30 mouse cellular contexts compared by ENCODE assay signal in the genomic region with DNA sequence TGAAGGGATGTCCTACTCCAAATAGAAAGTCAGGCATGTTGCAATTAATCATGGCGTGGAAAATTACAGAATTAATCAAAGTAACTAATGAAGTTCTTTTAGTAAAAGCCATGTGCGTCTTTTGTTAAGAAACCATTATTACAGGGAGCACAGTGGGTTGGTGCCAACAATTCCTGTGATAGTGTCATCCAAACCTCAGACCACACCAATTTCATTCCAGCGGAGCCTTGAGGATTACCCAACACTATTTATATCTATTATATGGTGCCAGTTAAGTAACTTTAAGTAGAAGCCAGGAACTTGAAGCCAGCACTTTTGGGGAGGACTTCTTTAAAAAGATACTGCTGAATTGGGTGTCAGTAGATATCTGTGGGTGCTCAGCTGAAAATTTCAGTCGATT.
DNase-seq lines count a peak whose midpoint lies in the region; ATAC-seq lines count a peak whose summit lies in the region.
"Had no signal": no experiment of that assay in that cellular context is flagged by ENCODE, and none has a peak within 500 bp of the region (broad histone marks: within the 10 kb centered on the region; RNA-seq: fewer than 3 reads in every experiment).

No protein-coding gene starts in this region.

- H3K9me3 ChIP-seq in lung, embryonic 16.5 days (ENCODE audit: control insufficient read depth, low read length) = no peaks in the 10 kb centered on the region
- H3K9me3 ChIP-seq: embryonic facial prominence, embryonic 15.5 days; heart, embryonic 12.5 days; heart, embryonic 15.5 days; hindbrain, embryonic 10.5 days had no signal

- no peaks in the 10 kb centered on the region; the same call in 1 of the 2 replicates for H3K4me1 ChIP-seq in lung, embryonic 16.5 days (replicated peaks; ENCODE audit: control insufficient read depth, insufficient read depth, low read length)
- H3K4me1 ChIP-seq: heart, embryonic 12.5 days; heart, embryonic 15.5 days; hindbrain, embryonic 10.5 days had no signal

- H3K4me2 ChIP-seq in lung, embryonic 16.5 days (ENCODE audit: low read depth, low read length) = no peak overlapping the region
- H3K4me2 ChIP-seq: embryonic facial prominence, embryonic 15.5 days; heart, embryonic 12.5 days; heart, embryonic 15.5 days; hindbrain, embryonic 14.5 days had no signal

- no peak overlapping the region for H3K4me3 ChIP-seq in lung, embryonic 16.5 days (ENCODE audit: low read length)
- H3K4me3 ChIP-seq: embryonic facial prominence, embryonic 15.5 days; heart, embryonic 12.5 days; heart, embryonic 15.5 days; hindbrain, embryonic 10.5 days had no signal

- DNase-seq in lung, postnatal 25 days (ENCODE audit: low spot score) = no peak
- DNase-seq in 3134 (ENCODE audit: extremely low read depth, insufficient read length, low spot score) (peak; percentile 29), 3T3-L1 (ENCODE audit: low read depth, low spot score) (peak; percentile 67), NIH3T3 (ENCODE audit: low read depth) (peak; percentile 64)
- DNase-seq in spleen, adult 18-20 months = no peak
- no peak for DNase-seq in kidney, adult 9 months
- DNase-seq: adrenal gland, adult 8-10 months; adrenal gland, postnatal 25 days; B cell, adult 2 months; cerebellum, adult 11-12 months; cerebellum, adult 8-10 months; cerebellum, postnatal 10 days; cerebellum, postnatal 36 days; embryo, embryonic 11 days; forebrain, postnatal 0 days; gastrocnemius, postnatal 25 days; heart, adult 18-20 months; heart, postnatal 10 days; heart, postnatal 36 days had no signal

- H3K9ac ChIP-seq in lung, embryonic 16.5 days (ENCODE audit: low read length) = no peak overlapping the region
- H3K9ac ChIP-seq: embryonic facial prominence, embryonic 15.5 days; forebrain, postnatal 0 days; heart, embryonic 12.5 days; heart, embryonic 15.5 days; hindbrain, embryonic 14.5 days had no signal

- no peaks in the 10 kb centered on the region for H3K27me3 ChIP-seq in lung, embryonic 16.5 days (ENCODE audit: control insufficient read depth, insufficient read depth, low read depth, low read length)
- H3K27me3 ChIP-seq: embryonic facial prominence, embryonic 15.5 days; heart, embryonic 12.5 days; heart, embryonic 15.5 days had no signal

- H3K27ac ChIP-seq in lung, embryonic 16.5 days (ENCODE audit: low read length) = no peak overlapping the region
- H3K27ac ChIP-seq: embryonic facial prominence, embryonic 15.5 days; heart, embryonic 15.5 days; hindbrain, embryonic 10.5 days; hindbrain, embryonic 14.5 days; hindbrain, postnatal 0 days had no signal

- 52% methylated on average over 4 of the region's 4 CpGs for WGBS in lung, embryonic 16.5 days

- H3K36me3 ChIP-seq in lung, embryonic 16.5 days (ENCODE audit: control insufficient read depth, insufficient read depth, low read length) = no peaks in the 10 kb centered on the region
- H3K36me3 ChIP-seq: embryonic facial prominence, embryonic 15.5 days; heart, embryonic 12.5 days; heart, embryonic 15.5 days; hindbrain, embryonic 10.5 days had no signal

- ATAC-seq in lung, embryonic 16.5 days (ENCODE audit: low read depth) = peak; percentile 76
- ATAC-seq in frontal cortex, adult (ENCODE audit: low TSS enrichment) = no peak
- ATAC-seq: CD4-positive, CD25-positive, alpha-beta regulatory T cell, adult 4 months; forebrain, embryonic 14.5 days; forebrain, postnatal 0 days; hindbrain, postnatal 0 days; inflammation-experienced regulatory T-cells, adult 6 months had no signal

Comparison
In these comparisons a context has a peak if more than half of its experiments do, and no peak if none do; other contexts are left out.
1. DNase-seq: peak in 3134 (single experiment), 3T3-L1 (single experiment) and NIH3T3 (single experiment); none in lung, postnatal 25 days (single experiment), spleen, adult 18-20 months (0 of 2) and kidney, adult 9 months (single experiment).